ENCODE assay signal across 19 mouse cellular contexts in the genomic region with DNA sequence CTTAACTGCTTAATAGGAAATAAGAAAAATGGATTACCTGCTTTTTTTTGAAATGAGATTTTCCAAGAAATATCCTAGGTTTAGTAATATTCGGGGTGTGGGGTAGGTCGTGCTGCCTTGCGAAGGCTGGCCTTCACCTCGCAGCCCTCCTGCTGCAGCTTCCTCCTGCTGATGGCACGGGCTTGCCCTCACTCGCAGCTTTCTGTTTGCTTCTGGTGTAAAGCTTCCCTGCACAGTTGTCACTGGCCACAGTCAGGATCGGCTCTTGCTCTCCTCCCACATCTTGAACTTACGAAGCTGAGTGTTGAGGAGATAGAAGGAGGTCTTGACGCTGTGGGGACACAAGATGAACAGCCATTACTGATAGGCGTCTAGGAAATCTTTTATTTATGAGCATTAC.
DNase-seq lines count a peak whose midpoint lies in the region; ATAC-seq and TF ChIP-seq lines count a peak whose summit lies in the region.
"Had no signal": no experiment of that assay in that cellular context is flagged by ENCODE, and none has a peak within 500 bp of the region (broad histone marks: within the 10 kb centered on the region; RNA-seq: fewer than 3 reads in every experiment).

No protein-coding gene starts in this region.

- ATAC-seq in forebrain, embryonic 12.5 days (ENCODE audit: low FRiP score) = no peak
- no peak; the same call in 1 of the 2 replicates for ATAC-seq in hindbrain, embryonic 11.5 days (ENCODE audit: low FRiP score)
- peak; percentile 37; the same call in 1 of the 2 replicates for ATAC-seq in midbrain, embryonic 13.5 days
- ATAC-seq: intestine, embryonic 15.5 days; lung, postnatal 0 days had no signal

- H3K9me3 ChIP-seq in forebrain, embryonic 12.5 days = no peaks in the 10 kb centered on the region
- no peaks in the 10 kb centered on the region for H3K9me3 ChIP-seq in forebrain, embryonic 10.5 days
- H3K9me3 ChIP-seq in hindbrain, embryonic 11.5 days (ENCODE audit: control insufficient read depth, low read length) = no peaks in the 10 kb centered on the region
- no peaks in the 10 kb centered on the region for H3K9me3 ChIP-seq in midbrain, embryonic 13.5 days
- H3K9me3 ChIP-seq: intestine, embryonic 15.5 days; kidney, embryonic 15.5 days; limb, embryonic 12.5 days; liver, embryonic 13.5 days had no signal

- peak overlapping the region; percentile 66 for H3K27ac ChIP-seq in forebrain, embryonic 12.5 days
- no peak overlapping the region for H3K27ac ChIP-seq in forebrain, embryonic 10.5 days
- H3K27ac ChIP-seq in cortical plate, adult 2 months (ENCODE audit: insufficient read depth, low read length) = peak overlapping the region; percentile 63
- peak overlapping the region; percentile 12; the same call in 1 of the 2 replicates for H3K27ac ChIP-seq in hindbrain, embryonic 11.5 days (ENCODE audit: low read depth, low read length)
- H3K27ac ChIP-seq in midbrain, embryonic 13.5 days = peak overlapping the region; percentile 70
- H3K27ac ChIP-seq: intestine, embryonic 15.5 days; kidney, embryonic 15.5 days; limb, embryonic 12.5 days; liver, embryonic 13.5 days had no signal

- TF ChIP-seq POLR2A in cortical plate, adult 2 months (IDR thresholded peaks at IDR 0.05; ENCODE audit: extremely low read depth, insufficient read depth, low read length) = no peak

- no peak overlapping the region for H3K9ac ChIP-seq in forebrain, embryonic 12.5 days
- H3K9ac ChIP-seq in hindbrain, embryonic 11.5 days (ENCODE audit: low read depth, low read length) = no peak overlapping the region
- H3K9ac ChIP-seq in midbrain, embryonic 13.5 days (replicated peaks) = no peak overlapping the region
- H3K9ac ChIP-seq: intestine, embryonic 15.5 days; kidney, embryonic 15.5 days; limb, embryonic 12.5 days; liver, embryonic 13.5 days had no signal

- peaks cover 13% of the 10 kb centered on the region for H3K4me1 ChIP-seq in forebrain, embryonic 12.5 days
- H3K4me1 ChIP-seq in forebrain, embryonic 10.5 days = peaks cover 8% of the 10 kb centered on the region
- H3K4me1 ChIP-seq in cortical plate, adult 2 months (ENCODE audit: control insufficient read depth, insufficient read depth, low read length) = peaks cover 23% of the 10 kb centered on the region
- no peaks in the 10 kb centered on the region for H3K4me1 ChIP-seq in hindbrain, embryonic 11.5 days (replicated peaks; ENCODE audit: control insufficient read depth, insufficient read depth, low read length)
- H3K4me1 ChIP-seq in midbrain, embryonic 13.5 days (replicated peaks) = peaks cover 28% of the 10 kb centered on the region
- H3K4me1 ChIP-seq: liver, embryonic 13.5 days had no signal

- H3K36me3 ChIP-seq in forebrain, embryonic 12.5 days (replicated peaks) = 0 out of 2 replicates have a peak, but pooled peaks cover 3% of the 10 kb centered on the region
- peaks cover 6% of the 10 kb centered on the region for H3K36me3 ChIP-seq in forebrain, embryonic 10.5 days (replicated peaks)
- H3K36me3 ChIP-seq in hindbrain, embryonic 11.5 days (ENCODE audit: control insufficient read depth, insufficient read depth, low read length) = no peaks in the 10 kb centered on the region
- H3K36me3 ChIP-seq in midbrain, embryonic 13.5 days = no peaks in the 10 kb centered on the region
- H3K36me3 ChIP-seq: intestine, embryonic 15.5 days; kidney, embryonic 15.5 days; limb, embryonic 12.5 days; liver, embryonic 13.5 days had no signal

- no peak overlapping the region for H3K4me2 ChIP-seq in forebrain, embryonic 12.5 days
- H3K4me2 ChIP-seq in hindbrain, embryonic 11.5 days (replicated peaks; ENCODE audit: low read depth, low read length) = no peak overlapping the region
- H3K4me2 ChIP-seq in midbrain, embryonic 13.5 days (replicated peaks) = peak overlapping the region; percentile 17
- H3K4me2 ChIP-seq: heart, embryonic 11.5 days; intestine, embryonic 15.5 days; kidney, embryonic 15.5 days; limb, embryonic 12.5 days; liver, embryonic 13.5 days had no signal

- no peaks in the 10 kb centered on the region for H3K27me3 ChIP-seq in forebrain, embryonic 12.5 days
- H3K27me3 ChIP-seq in forebrain, embryonic 10.5 days (ENCODE audit: poor library complexity, severe bottlenecking) = no peaks in the 10 kb centered on the region
- H3K27me3 ChIP-seq in hindbrain, embryonic 11.5 days (ENCODE audit: control insufficient read depth, insufficient read depth, low read length) = no peaks in the 10 kb centered on the region
- no peaks in the 10 kb centered on the region for H3K27me3 ChIP-seq in midbrain, embryonic 13.5 days
- H3K27me3 ChIP-seq: CH12.LX; intestine, embryonic 15.5 days; kidney, embryonic 15.5 days; limb, embryonic 12.5 days; liver, embryonic 13.5 days had no signal

- H3K4me3 ChIP-seq in forebrain, embryonic 12.5 days (replicated peaks) = no peak overlapping the region
- H3K4me3 ChIP-seq in forebrain, embryonic 10.5 days = no peak overlapping the region
- H3K4me3 ChIP-seq in cortical plate, adult 2 months (ENCODE audit: insufficient read depth, low read length) = no peak overlapping the region
- H3K4me3 ChIP-seq in hindbrain, embryonic 11.5 days (ENCODE audit: low read depth, low read length) = no peak overlapping the region
- no peak overlapping the region for H3K4me3 ChIP-seq in midbrain, embryonic 13.5 days (replicated peaks)
- H3K4me3 ChIP-seq: erythroblast, embryonic 14.5 days; intestine, embryonic 15.5 days; kidney, embryonic 15.5 days; limb, embryonic 12.5 days; liver, embryonic 13.5 days; myocyte had no signal

- no peak for DNase-seq in forebrain, embryonic 10.5 days (ENCODE audit: extremely low spot score, low spot score)
- no peak for DNase-seq in hindbrain, embryonic 11.5 days (ENCODE audit: low spot score)
- DNase-seq in right cerebral cortex, adult 2 months (ENCODE audit: low spot score in 2 of 2) = no peak
- no peak for DNase-seq in thymus, postnatal 10 days (ENCODE audit: low spot score in 2 of 2)
- no peak for DNase-seq in lung, adult 18-20 months
- DNase-seq: cerebellum, postnatal 14 days; liver, embryonic 13.5 days; right cerebral cortex, postnatal 4 days had no signal

- no peak for TF ChIP-seq CTCF in cortical plate, adult 2 months (IDR thresholded peaks at IDR 0.05; ENCODE audit: extremely low read depth, insufficient read depth, low read length)

- WGBS in forebrain, embryonic 12.5 days = 78% methylated on average over 10 of the region's 10 CpGs
- WGBS in forebrain, embryonic 10.5 days = 77% methylated on average over 10 of the region's 10 CpGs
- WGBS in hindbrain, embryonic 11.5 days = 72% methylated on average over 10 of the region's 10 CpGs
- 58% methylated on average over 10 of the region's 10 CpGs for WGBS in midbrain, embryonic 13.5 days
